Mouse (Mus musculus): ENCODE results near the gene Ppig.

The Ppig gene

GRCm38 (mm10) chr2:69763340-69763739, 41.0 kb downstream of the Ppig start:
- DNase-seq (ENCODE audit: low spot score): no peak

- DNase-seq (ENCODE audit: low spot score): no peak
Measured at GRCm38 (mm10) chr2:69764716-69765115, 42.4 kb downstream of the Ppig start.

- no peak for DNase-seq (ENCODE audit: low spot score)
Measured at GRCm38 (mm10) chr2:69773331-69773730, 51.0 kb downstream of the Ppig start.

- DNase-seq (ENCODE audit: low spot score): no peak
Measured at GRCm38 (mm10) chr2:69777985-69778835, 55.9 kb downstream of the Ppig start.

GRCm38 (mm10) chr2:69778836-69779177, 56.5 kb downstream of the Ppig start:
- DNase-seq (ENCODE audit: low spot score): peak; percentile 32

- DNase-seq (ENCODE audit: low spot score): no peak
Measured at GRCm38 (mm10) chr2:69788974-69789373, 66.6 kb downstream of the Ppig start.

GRCm38 (mm10) chr2:69789429-69790069, 67.2 kb downstream of the Ppig start, which contains the start of the genes Ccdc173 and Phospho2:
Ccdc173 (minus strand) TSS chr2:69789575.
Phospho2 (plus strand) TSS chr2:69789623.
- DNase-seq (ENCODE audit: low spot score): peak; percentile 98

- DNase-seq (ENCODE audit: low spot score): peak; percentile 88
Measured at GRCm38 (mm10) chr2:69790285-69790684, 67.9 kb downstream of the Ppig start.

GRCm38 (mm10) chr2:69790722-69791121, 68.4 kb downstream of the Ppig start:
- no peak for DNase-seq (ENCODE audit: low spot score)

GRCm38 (mm10) chr2:69802911-69803312, 80.6 kb downstream of the Ppig start:
- DNase-seq (ENCODE audit: low spot score): peak; percentile 59

Data from layer of hippocampus, adult 11-12 months (tissue).